Mouse (Mus musculus): ENCODE results near the gene Snrpd2. TPM values are rescaled to one million over a fixed set of nuclear protein-coding genes. Genes with fewer than 3 reads are reported as not detected.

The Snrpd2 gene
- polyA plus RNA-seq (2012; rRNA removed) = 17.0 and 19.0 TPM in 2 replicates

DNA sequence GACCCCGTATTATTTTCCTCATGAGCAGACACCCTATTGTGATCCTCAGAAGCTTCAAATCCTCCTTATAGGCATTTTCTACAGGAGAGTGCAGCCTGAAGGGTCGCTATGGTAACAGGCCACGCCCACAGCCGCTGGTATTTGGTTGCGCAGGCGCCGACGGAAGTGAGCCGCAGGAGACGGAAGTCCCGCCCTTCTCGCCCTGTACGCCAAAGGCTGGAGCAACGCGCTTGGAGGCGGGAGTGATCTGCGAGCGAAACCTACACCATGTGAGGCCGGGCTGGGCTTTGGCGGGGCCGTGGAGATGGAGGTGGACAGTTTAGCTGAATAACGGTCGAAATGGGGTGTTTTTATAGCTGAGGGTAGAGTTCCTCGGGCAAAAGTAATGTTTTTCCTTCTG is at the start of gene Snrpd2:
TSS of gene Snrpd2 (plus strand) at position 97 of the 400 bp plus-strand sequence.
- Histone ChIP-seq H3K36me3 (ENCODE audit: control insufficient read depth, insufficient read depth, low read length) (peaks cover 8% of the 10 kb centered on the region), H3K27me3 (ENCODE audit: control insufficient read depth, insufficient read depth, low read length) (no peaks in the 10 kb centered on the region), H3K27ac (ENCODE audit: insufficient read depth, low read length) (peak within 1 kb of the TSS; percentile 64), H3K4me1 (ENCODE audit: control insufficient read depth, insufficient read depth, insufficient read length) (peaks cover 7% of the 10 kb centered on the region; the same call in 1 of the 2 replicates), H3K4me3 (ENCODE audit: extremely low read depth, insufficient read depth, insufficient read length) (peak within 1 kb of the TSS; percentile 70)
- WGBS = under 1% methylated on average over 24 of the region's 24 CpGs
- peak; percentile 91 to 93 for DNase-seq (ENCODE audit: low read depth in 1 of 2, low spot score in 2 of 2)
- TF ChIP-seq CTCF (IDR thresholded peaks at IDR 0.05; ENCODE audit: extremely low read depth, insufficient read depth, insufficient read length, insufficient replicate concordance) = no peak
- peak; percentile 54 for TF ChIP-seq POLR2A (IDR thresholded peaks at IDR 0.05; ENCODE audit: low read depth, low read length)

DNA sequence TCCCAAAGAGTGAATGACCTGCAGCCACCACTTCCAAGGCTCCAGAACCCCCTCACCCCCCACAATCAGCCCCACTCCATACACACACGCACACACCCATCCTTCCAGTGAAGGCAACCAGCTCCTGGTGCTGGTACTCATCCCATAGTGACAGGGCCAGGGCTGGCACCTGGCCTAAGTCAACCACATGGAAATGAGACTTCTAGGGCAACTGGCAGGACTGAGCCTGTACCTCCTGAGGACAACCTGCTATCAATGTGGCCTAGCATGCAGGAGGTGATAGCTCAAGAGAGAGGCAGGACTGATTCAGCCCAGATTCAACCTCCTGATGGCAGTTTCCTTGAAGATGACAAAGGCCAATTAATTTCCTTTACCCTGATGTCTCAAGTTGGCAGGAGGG is 49.2 kb upstream of the Snrpd2 start:
- Histone ChIP-seq H3K27me3 (ENCODE audit: control insufficient read depth, insufficient read depth, low read length) (peaks cover 8% of the 10 kb centered on the region), H3K36me3 (ENCODE audit: control insufficient read depth, insufficient read depth, low read length) (no peaks in the 10 kb centered on the region), H3K4me1 (ENCODE audit: control insufficient read depth, insufficient read depth, insufficient read length) (no peaks in the 10 kb centered on the region), H3K4me3 (ENCODE audit: extremely low read depth, insufficient read depth, insufficient read length) (no peak overlapping the region), H3K27ac (ENCODE audit: insufficient read depth, low read length) (no peak overlapping the region)
- WGBS = 87% methylated on average over 1 of the region's 1 CpGs
- no peak for DNase-seq (ENCODE audit: low read depth in 1 of 2, low spot score in 2 of 2)
- TF ChIP-seq POLR2A (IDR thresholded peaks at IDR 0.05; ENCODE audit: low read depth, low read length) = no peak
- TF ChIP-seq CTCF (IDR thresholded peaks at IDR 0.05; ENCODE audit: extremely low read depth, insufficient read depth, insufficient read length, insufficient replicate concordance) = no peak

- 0 out of 2 replicates have a peak, but pooled peaks cover 1% of the 10 kb centered on the region for H3K27me3 ChIP-seq (ENCODE audit: control insufficient read depth, insufficient read depth, low read length)
- TF ChIP-seq POLR2A (IDR thresholded peaks at IDR 0.05; ENCODE audit: low read depth, low read length) (no peak), CTCF (IDR thresholded peaks at IDR 0.05; ENCODE audit: extremely low read depth, insufficient read depth, insufficient read length, insufficient replicate concordance) (no peak)
- no peak for DNase-seq (ENCODE audit: low read depth in 1 of 2, low spot score in 2 of 2)
- no peaks in the 10 kb centered on the region for H3K36me3 ChIP-seq (ENCODE audit: control insufficient read depth, insufficient read depth, low read length)
- H3K4me3 ChIP-seq (ENCODE audit: extremely low read depth, insufficient read depth, insufficient read length) = no peak overlapping the region
- no peak overlapping the region for H3K27ac ChIP-seq (ENCODE audit: insufficient read depth, low read length)
- no peaks in the 10 kb centered on the region for H3K4me1 ChIP-seq (ENCODE audit: control insufficient read depth, insufficient read depth, insufficient read length)
These were observed 45.8 kb upstream of the Snrpd2 start for GRCm38 (mm10) chr7:19103741-19104140.

- TF ChIP-seq POLR2A (IDR thresholded peaks at IDR 0.05; ENCODE audit: low read depth, low read length) (no peak), CTCF (IDR thresholded peaks at IDR 0.05; ENCODE audit: extremely low read depth, insufficient read depth, insufficient read length, insufficient replicate concordance) (no peak)
- H3K27ac ChIP-seq (ENCODE audit: insufficient read depth, low read length) = no peak overlapping the region
- 0 out of 2 replicates have a peak, but pooled peaks cover 1% of the 10 kb centered on the region for H3K27me3 ChIP-seq (ENCODE audit: control insufficient read depth, insufficient read depth, low read length)
- no peak for DNase-seq (ENCODE audit: low read depth in 1 of 2, low spot score in 2 of 2)
- no peak overlapping the region for H3K4me3 ChIP-seq (ENCODE audit: extremely low read depth, insufficient read depth, insufficient read length)
- whole genome bisulfite sequencing = 73% methylated on average over 2 of the region's 2 CpGs
- no peaks in the 10 kb centered on the region for H3K36me3 ChIP-seq (ENCODE audit: control insufficient read depth, insufficient read depth, low read length)
- no peaks in the 10 kb centered on the region for H3K4me1 ChIP-seq (ENCODE audit: control insufficient read depth, insufficient read depth, insufficient read length)
These were observed 45.0 kb upstream of the Snrpd2 start for GRCm38 (mm10) chr7:19104486-19104885.

DNA sequence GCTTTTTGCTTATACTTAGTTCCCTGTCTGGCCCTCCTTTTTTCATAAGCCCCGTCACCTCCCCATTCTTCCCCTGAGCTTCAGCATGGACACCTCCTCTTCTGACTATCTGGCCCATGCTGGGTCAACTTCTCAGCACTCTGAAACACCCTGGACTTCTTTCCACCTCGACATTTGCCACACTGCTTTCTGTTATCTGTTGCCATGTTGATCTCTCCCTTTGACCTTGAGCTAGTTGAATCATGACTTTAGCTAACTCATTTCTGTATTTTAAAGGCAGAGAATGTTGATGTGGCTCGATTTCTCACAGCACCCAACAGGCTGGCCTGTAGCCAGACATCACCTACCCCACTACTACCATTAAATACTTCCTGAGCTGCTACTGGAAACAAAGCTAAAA is 42.1 kb upstream of the Snrpd2 start:
- no peaks in the 10 kb centered on the region for H3K36me3 ChIP-seq (ENCODE audit: control insufficient read depth, insufficient read depth, low read length)
- 65% methylated on average over 3 of the region's 3 CpGs for WGBS
- H3K4me3 ChIP-seq (ENCODE audit: extremely low read depth, insufficient read depth, insufficient read length) = no peak overlapping the region
- H3K27me3 ChIP-seq (ENCODE audit: control insufficient read depth, insufficient read depth, low read length) = 0 out of 2 replicates have a peak, but pooled peaks cover 1% of the 10 kb centered on the region
- H3K4me1 ChIP-seq (ENCODE audit: control insufficient read depth, insufficient read depth, insufficient read length) = no peaks in the 10 kb centered on the region
- H3K27ac ChIP-seq (ENCODE audit: insufficient read depth, low read length) = no peak overlapping the region
- TF ChIP-seq POLR2A (IDR thresholded peaks at IDR 0.05; ENCODE audit: low read depth, low read length) = no peak
- no peak for TF ChIP-seq CTCF (IDR thresholded peaks at IDR 0.05; ENCODE audit: extremely low read depth, insufficient read depth, insufficient read length, insufficient replicate concordance)
- no peak for DNase-seq (ENCODE audit: low read depth in 1 of 2, low spot score in 2 of 2)

DNA sequence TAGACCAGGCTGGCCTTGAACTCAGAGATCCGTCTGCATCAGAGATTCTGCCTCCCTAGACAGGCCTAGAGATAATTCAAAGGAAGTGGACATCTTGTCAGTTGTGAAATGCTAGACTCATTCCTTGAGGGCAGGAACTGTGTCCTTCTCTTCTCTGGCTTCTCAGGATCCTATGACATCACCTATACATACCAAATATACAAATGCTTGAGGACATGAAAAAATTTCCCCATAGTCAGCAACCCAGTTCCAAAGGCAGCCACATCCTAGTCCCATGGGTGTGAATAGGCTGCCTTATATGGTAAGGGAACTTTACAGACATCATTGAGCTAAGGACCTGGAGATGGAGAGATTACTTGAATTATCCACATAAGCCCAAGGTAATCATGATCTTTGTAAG is 40.0 kb upstream of the Snrpd2 start:
- TF ChIP-seq CTCF (IDR thresholded peaks at IDR 0.05; ENCODE audit: extremely low read depth, insufficient read depth, insufficient read length, insufficient replicate concordance) = no peak
- TF ChIP-seq POLR2A (IDR thresholded peaks at IDR 0.05; ENCODE audit: low read depth, low read length) = no peak

DNA sequence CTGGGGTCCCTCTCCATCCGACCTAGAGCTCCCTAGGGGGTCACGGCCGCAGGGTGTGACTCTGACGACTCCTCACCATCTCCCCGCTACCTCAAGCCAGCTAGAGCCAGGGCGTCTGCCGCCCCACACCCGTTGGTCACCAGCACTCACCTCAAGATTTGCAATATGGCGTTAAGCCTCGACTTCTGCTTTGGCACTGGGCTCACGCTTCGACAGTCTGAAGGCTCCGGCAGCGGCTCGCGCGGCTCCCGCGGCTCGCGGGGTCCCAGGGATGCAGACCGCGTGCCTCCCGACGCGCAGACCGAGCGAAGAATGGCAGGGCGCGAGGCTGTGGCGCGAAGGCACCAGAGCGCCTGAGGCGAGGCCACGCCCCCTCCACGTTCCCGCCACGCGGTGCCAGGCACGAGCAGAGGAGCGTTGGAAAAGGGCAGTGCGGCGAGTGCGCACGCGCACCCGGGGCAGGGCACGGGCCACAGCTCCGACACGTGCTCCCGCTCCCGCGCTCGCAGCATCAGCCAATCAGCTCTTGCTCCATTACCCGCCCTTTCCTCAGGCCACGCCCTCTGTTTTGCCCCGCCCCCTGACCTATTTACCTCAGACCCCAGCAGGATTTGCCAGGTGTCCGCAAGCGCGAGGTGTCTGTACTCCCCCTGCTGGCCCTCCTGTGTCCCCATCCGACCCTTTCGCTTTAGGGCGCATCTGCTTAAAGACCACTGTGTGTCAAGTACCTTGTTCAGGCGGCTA is 31.3 kb upstream of the Snrpd2 start, which contains the start of gene Gm4969:
TSS of gene Gm4969 (minus strand) at position 341 of the 744 bp plus-strand sequence.
- TF ChIP-seq POLR2A (IDR thresholded peaks at IDR 0.05; ENCODE audit: low read depth, low read length) (no peak), CTCF (IDR thresholded peaks at IDR 0.05; ENCODE audit: extremely low read depth, insufficient read depth, insufficient read length, insufficient replicate concordance) (no peak)
- Histone ChIP-seq H3K4me3 (ENCODE audit: extremely low read depth, insufficient read depth, insufficient read length) (no peak within 1 kb of the TSS), H3K4me1 (ENCODE audit: control insufficient read depth, insufficient read depth, insufficient read length) (peaks cover 5% of the 10 kb centered on the region), H3K27ac (ENCODE audit: insufficient read depth, low read length) (no peak within 1 kb of the TSS), H3K27me3 (ENCODE audit: control insufficient read depth, insufficient read depth, low read length) (0 out of 2 replicates have a peak, but pooled peaks cover 4% of the 10 kb centered on the region), H3K36me3 (ENCODE audit: control insufficient read depth, insufficient read depth, low read length) (no peaks in the 10 kb centered on the region)
- WGBS = 46% methylated on average over 64 of the region's 64 CpGs
- DNase-seq (ENCODE audit: low read depth in 1 of 2, low spot score in 2 of 2) = peak in 1 of 2 experiments; percentile 33

More for the DNA sequence above, 40.0 kb upstream of the Snrpd2 start:
- Histone ChIP-seq H3K27me3 (ENCODE audit: control insufficient read depth, insufficient read depth, low read length) (peaks cover 2% of the 10 kb centered on the region; the same call in 1 of the 2 replicates), H3K36me3 (ENCODE audit: control insufficient read depth, insufficient read depth, low read length) (no peaks in the 10 kb centered on the region), H3K4me1 (ENCODE audit: control insufficient read depth, insufficient read depth, insufficient read length) (no peaks in the 10 kb centered on the region), H3K4me3 (ENCODE audit: extremely low read depth, insufficient read depth, insufficient read length) (no peak overlapping the region), H3K27ac (ENCODE audit: insufficient read depth, low read length) (no peak overlapping the region)
- no peak for DNase-seq (ENCODE audit: low read depth in 1 of 2, low spot score in 2 of 2)
- 89% methylated on average over 1 of the region's 1 CpGs for WGBS

All from spleen, adult 2 months (tissue).